ENCODE assay signal across 8 mouse cellular contexts in genomic region chr7:80904921-80905515, GRCm38 (mm10). TPM values are rescaled to one million over a fixed set of nuclear protein-coding genes. Genes with fewer than 3 reads are reported as not detected.
DNase-seq lines count a peak whose midpoint lies in the region; ATAC-seq lines count a peak whose summit lies in the region.

Gene Nmb (minus strand): TSS chr7:80905076.

- H3K27ac ChIP-seq in hindbrain, embryonic 14.5 days, result 0 out of 2 replicates have a peak within 1 kb of the TSS, but pooled peaks have one; percentile 3

- 4% methylated on average over 19 of the region's 19 CpGs for WGBS in hindbrain, embryonic 14.5 days

- H3K4me3 ChIP-seq in hindbrain, embryonic 14.5 days (replicated peaks; ENCODE audit: low read length), result peak within 1 kb of the TSS; percentile 35
- peak within 1 kb of the TSS; percentile 89 for H3K4me3 ChIP-seq in megakaryocyte, embryonic 14.5 days (replicated peaks)

- peak; percentile 84 for DNase-seq in adrenal gland, postnatal 10 days
- DNase-seq in embryo, embryonic 10.5 days (ENCODE audit: low spot score), result peak; percentile 88
- DNase-seq in gastrocnemius, adult 8-10 months (ENCODE audit: low spot score in 2 of 2), result peak; percentile 46 to 57
- DNase-seq in hindbrain, embryonic 14.5 days (ENCODE audit: low spot score), result peak; percentile 71
- peak; percentile 65 to 80 for DNase-seq in left cerebral cortex, postnatal 14 days (ENCODE audit: low spot score in 2 of 2)
- DNase-seq in right cerebral cortex, postnatal 25 days, result peak; percentile 63
- no peak for DNase-seq in natural killer cell, adult 2 months (ENCODE audit: low spot score in 2 of 2)

- H3K4me2 ChIP-seq in hindbrain, embryonic 14.5 days (replicated peaks), result peak within 1 kb of the TSS; percentile 77

- H3K4me1 ChIP-seq in hindbrain, embryonic 14.5 days (replicated peaks; ENCODE audit: control insufficient read depth, insufficient read depth, low read length), result peaks cover 16% of the 10 kb centered on the region
- H3K4me1 ChIP-seq in megakaryocyte, embryonic 14.5 days, result peaks cover 53% of the 10 kb centered on the region

- intact Hi-C loops in left cerebral cortex, postnatal 14 days (cut with DNase I), result loop anchor here (5.0 kb wide), 1 partner anchor 42 kb away; the partner anchor contains the start of gene Sec11a

- H3K9ac ChIP-seq in hindbrain, embryonic 14.5 days, result peak within 1 kb of the TSS; percentile 58

- no peaks in the 10 kb centered on the region for H3K27me3 ChIP-seq in hindbrain, embryonic 14.5 days (ENCODE audit: control insufficient read depth, insufficient read depth, low read length)
- H3K27me3 ChIP-seq in megakaryocyte, embryonic 14.5 days (replicated peaks), result no peaks in the 10 kb centered on the region

- H3K36me3 ChIP-seq in hindbrain, embryonic 14.5 days (replicated peaks; ENCODE audit: control insufficient read depth, insufficient read depth), result peaks cover 31% of the 10 kb centered on the region
- H3K36me3 ChIP-seq in megakaryocyte, embryonic 14.5 days (replicated peaks; ENCODE audit: low read length), result peaks cover 52% of the 10 kb centered on the region

- peak; percentile 59 for ATAC-seq in hindbrain, embryonic 14.5 days (ENCODE audit: low FRiP score)

- H3K9me3 ChIP-seq in hindbrain, embryonic 14.5 days (ENCODE audit: control insufficient read depth, low read length), result no peaks in the 10 kb centered on the region
- no peaks in the 10 kb centered on the region for H3K9me3 ChIP-seq in megakaryocyte, embryonic 14.5 days

RNA-seq across cellular contexts. Expression of gene Nmb, which starts in this region (rescaled TPM):
- total RNA-seq in adrenal gland, postnatal 10 days (2021), result 1 to 10 TPM; 4.0 to 4.7 TPM
- 1 to 10 TPM; 2.4 to 5.0 (median 4.0) TPM for total RNA-seq in gastrocnemius, adult 8-10 months (2022)
- 8.7 and 10.6 TPM in 2 replicates for polyA plus RNA-seq in hindbrain, embryonic 14.5 days (2014; fragmentation: Nextera tagmentation; extraction: Ambion mirVana)
- total RNA-seq in left cerebral cortex, postnatal 14 days (2021), result 1 to 10 TPM; 5.4 to 5.5 TPM
- 7.8 TPM in 1 of 2 replicates, not detected in the other for polyA plus RNA-seq in megakaryocyte, embryonic 14.5 days (2012; ENCODE audit: insufficient read depth, low replicate concordance)

Comparison
In these comparisons a context has a peak if more than half of its experiments do, and no peak if none do; other contexts are left out.
1. DNase-seq: peak in adrenal gland, postnatal 10 days (single experiment), embryo, embryonic 10.5 days (single experiment), gastrocnemius, adult 8-10 months (2 of 2), hindbrain, embryonic 14.5 days (single experiment), left cerebral cortex, postnatal 14 days (2 of 2) and right cerebral cortex, postnatal 25 days (single experiment); none in natural killer cell, adult 2 months (0 of 2).